Mouse (Mus musculus) megakaryocyte, embryonic 14.5 days (primary cell): Measurements from ENCODE around the gene Klk9.

Source experiments
- FLI1 ChIP-seq: IDR thresholded peaks from 2 replicates; pipeline ENCODE4 v1.6.1; 2012; ENCODE audit warnings: low read length, inconsistent platforms, mixed read lengths
- GATA1 ChIP-seq: IDR thresholded peaks from 3 replicates; pipeline ENCODE4 v1.6.1; 2012; ENCODE audit warnings: mixed read lengths, low read length, inconsistent platforms, borderline replicate concordance

DNA sequence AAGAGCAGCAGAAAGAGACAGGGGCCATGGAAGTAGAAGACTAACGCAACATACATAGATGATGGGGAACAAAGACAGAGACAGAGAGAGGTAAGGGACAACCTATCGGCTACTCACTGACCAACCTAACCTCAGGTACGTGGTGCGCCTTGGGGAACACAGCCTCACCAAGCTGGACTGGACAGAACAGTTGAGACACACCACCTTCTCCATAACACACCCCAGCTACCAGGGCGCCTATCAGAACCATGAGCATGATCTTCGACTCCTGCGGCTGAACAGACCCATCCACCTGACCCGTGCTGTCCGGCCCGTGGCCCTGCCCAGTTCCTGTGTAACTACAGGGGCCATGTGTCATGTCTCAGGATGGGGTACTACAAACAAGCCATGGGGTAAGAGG lies 21.0 kb upstream of the Klk9 start:
- TF ChIP-seq GATA1: no peak
- no peak for TF ChIP-seq FLI1
